Mouse (Mus musculus) urinary bladder, postnatal 25 days (tissue): ENCODE results near the gene Lifr.

Experiments used
- DNase-seq: peaks from one replicate; pipeline ENCODE4 v3.0.0; 2022; ENCODE audit warnings: low spot score

The Lifr gene

DNA sequence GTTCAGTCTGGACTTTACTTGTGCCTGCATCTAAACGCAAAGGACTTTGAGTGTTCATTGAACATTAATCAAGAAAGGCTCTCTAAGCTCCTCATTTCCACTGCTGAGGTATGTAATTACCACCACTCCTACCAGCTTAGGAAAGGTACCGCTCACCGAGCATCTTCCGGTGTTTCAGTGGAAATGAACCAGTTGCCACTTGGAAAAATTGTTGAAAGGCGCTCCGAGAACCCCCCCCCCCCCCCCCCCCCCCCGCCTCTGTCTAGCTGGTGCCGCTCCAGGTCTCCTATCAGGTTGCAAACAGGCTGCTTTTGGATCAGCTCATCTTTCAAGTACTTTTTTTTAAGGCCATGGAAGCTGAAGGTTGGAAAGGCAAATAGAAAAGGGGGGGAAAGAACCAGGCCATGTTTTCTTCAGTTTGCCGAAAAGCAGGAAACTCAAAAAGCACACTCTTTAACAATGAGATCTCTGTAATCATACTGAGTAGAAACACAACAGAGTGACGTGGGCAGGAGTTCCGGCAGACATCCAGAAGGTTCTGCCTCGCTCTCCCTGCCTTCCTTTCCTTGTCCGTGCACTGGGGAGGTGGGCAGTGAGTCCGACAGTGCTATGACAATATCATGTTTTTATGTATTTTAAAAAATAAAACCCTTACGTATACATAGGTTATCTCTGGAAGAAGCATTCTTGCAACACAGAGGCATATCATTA, 9.3 kb upstream of the Lifr start:
- no peak for DNase-seq

DNA sequence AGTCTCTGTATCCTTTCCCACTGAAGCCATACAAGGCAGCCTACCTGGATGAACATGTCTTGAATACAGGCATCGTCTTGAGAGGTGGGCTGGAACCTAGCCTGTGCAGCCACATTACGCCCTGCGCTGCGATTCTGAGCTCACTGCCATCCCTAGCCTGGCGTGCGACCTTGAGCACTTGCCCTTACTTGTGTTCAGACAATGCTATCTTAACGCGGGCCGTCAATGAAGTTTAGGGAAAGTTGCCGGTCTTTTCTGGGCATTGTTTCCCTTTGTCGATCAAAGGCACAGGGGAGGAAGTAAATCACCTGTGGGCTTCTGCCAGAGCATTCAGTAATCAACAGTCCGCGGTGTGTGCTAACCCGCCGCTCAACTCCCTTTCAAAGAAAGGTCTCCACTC, 8.6 kb upstream of the Lifr start:
- no peak for DNase-seq

DNA sequence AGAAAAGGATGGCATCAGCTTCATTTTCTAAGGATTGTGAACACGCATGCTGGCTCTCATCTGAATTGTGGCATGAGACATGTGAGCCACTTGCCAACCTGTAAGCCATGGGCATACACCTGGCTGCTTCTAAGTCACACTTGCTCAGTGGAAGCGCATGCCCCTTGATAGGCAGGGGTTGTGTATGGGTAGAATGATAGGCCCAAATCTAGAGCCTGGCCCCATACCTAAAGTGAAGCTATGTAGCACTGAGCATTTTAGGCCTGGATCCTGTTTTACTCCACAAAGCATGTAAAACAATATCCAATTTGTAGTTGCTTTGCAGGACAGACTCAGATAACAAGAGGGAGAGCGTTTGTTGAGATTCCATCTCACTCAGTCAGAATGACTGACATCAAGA, 7.5 kb upstream of the Lifr start:
- no peak for DNase-seq

DNA sequence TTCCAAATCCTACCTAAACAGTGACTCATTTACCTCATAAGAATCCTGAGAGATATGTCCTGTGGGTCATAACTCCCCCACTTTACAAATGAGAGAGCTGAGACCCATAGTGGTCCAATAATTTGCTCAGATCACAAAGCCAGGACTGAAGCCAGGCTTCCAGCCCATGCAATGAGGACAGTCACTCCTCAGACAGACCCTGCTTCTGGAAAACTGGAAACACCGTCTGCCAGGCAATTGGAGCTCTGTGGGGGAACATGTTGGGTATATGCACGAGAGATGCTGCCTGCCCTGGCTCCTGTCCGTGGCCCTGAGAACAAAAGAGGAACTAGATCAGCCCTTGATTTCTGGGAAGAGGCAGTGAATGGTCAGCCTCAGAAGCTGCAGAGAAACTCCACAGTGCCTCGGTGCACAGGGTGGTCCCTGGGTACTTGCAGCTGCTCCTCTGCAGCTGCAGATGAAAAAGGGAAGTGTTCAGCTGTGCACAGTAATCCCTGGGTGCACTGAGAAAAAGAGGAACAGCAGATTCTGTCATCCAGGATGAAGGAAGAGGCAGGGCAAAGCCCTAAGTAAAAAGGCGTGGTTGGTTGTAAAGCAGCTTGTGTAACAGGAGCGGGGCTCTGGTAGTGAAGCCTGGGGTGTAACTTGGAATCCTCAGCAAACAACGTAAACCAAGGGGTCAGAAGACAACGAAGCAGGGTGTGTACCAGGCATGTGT, 5.5 kb upstream of the Lifr start:
- no peak for DNase-seq

DNA sequence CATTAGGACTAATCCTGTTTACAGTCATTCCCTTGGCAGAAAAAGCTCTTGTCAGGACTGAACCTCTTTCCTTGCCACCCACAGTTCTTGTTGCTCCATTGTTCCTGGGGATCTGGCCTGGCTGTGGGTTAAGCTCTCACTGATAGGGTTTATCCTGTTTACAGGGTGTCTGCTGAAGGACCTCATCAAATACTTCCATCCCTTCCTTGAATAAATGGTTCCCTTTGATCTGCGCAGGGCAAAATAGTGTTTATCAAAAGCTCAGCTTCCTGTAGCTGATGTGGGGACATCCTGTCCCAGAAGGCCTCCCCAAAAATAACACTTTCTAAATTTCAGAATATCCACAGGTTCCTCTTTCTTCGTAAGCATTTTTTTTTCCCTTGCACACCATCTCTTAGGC, 1.7 kb upstream of the Lifr start:
- DNase-seq = no peak

DNA sequence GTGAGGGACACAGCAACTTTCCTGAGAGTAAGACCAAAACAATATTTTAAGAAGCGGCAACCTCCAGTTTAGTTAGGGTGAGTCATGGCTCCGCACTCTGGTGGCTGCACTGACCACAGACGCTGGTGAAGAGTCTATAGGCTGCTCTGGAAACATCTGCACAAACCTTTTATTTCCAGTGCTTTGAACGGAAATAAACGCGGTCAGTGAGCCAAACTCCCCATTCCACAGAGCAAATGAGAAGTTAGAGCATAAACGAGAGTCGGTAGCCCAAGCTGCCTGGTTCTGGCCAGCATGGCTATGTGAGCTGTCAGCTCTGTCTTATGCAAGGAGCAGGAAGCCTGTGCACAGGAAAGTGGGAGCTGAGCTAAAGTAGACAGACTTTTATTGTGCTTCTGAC, 1.9 kb downstream of the Lifr start:
- no peak for DNase-seq

DNA sequence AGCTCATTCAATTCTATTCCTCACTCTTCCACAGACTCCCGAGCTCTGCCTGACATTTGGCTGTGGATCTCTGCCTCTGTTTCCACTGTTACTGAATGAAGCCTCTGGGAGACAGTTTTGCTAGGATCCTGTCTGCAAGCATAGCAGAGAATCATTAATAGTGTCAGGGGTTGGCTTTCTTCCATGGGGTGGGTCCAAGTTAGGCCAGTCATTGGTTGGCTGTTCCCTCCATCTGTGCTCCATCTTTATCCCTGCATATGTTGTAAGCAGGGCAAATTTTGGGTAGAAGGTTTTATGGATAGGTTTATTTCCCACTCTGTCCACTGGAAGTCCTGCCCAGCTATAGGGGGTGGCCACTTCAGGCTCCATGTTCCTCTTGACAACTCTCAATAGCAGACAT, 9.0 kb downstream of the Lifr start:
- DNase-seq = no peak

DNA sequence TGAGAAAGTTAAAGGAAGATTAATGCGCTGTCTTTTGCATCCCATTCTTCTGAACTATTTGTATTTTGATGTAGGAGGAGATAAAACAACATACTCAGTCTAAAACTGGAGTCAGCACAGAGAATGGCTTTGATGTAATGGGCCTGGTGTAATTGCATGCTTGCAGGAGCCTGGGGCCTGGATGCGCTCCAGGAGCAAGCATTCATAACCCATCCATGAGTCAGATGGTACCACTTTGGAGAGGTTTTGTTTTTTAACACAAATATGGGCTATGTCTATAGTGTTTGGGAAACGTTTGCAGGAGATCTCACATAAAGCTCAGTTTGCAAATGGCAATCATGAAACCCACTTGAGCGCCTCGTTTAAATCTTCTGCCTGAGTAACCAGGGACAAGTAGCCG, 9.8 kb downstream of the Lifr start:
- no peak for DNase-seq

DNA sequence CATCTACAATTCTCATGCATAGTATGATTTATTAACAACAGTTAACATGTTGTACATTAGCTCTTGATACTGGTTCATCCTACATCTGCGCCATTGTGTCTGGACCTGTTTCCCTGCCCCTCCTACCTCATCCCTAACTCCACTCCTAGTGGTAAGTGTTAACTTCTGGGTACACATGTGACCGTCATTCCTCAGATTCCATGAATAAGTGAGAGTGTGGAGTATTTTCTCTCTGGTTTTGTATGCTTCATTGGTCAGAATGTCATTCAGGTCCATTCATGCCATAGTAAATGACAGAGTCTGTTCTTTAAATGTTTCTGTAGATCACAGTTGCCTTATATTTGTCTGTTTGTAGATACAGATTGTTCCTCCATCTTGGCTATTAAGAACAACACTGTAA, 12.6 kb downstream of the Lifr start:
- DNase-seq = no peak

DNA sequence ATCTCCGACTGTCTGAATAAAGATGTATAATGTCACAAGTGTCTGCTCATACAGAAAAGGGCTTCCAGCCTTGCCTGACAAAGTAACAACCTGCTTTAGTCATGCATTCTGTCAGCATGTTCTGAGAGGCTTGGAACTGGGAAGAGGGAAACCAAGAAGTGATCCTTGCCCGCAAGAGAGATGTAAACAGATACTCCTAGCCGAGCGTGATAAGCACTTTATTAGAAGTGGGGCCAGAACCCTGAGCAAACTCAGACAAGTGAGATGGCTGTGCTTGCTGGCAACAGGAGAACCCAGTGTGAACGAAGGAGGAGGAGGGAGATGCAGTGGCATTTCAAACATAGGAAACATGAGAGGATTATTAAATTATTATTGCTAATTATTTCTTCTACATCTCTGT, 14.8 kb downstream of the Lifr start:
- no peak for DNase-seq

DNA sequence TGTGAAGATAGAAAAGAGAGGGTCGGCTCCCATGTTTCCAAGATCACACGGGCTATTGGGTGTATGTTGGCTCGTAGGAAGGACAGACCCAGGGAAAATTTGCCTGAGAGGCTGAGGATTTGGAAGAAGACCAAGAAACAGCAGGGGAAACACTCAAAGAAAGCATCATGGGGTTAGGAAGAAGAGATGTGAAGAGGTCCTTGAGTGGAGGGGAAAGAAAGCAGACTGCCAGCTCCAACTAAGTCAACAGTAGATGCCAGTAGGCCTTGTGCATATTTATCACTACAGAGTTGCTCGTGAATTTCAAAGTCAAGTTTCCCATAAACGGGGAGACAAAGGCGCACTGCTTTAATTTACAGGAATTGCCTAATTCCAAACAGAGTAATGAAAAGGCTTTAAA, 17.7 kb downstream of the Lifr start:
- DNase-seq = no peak

DNA sequence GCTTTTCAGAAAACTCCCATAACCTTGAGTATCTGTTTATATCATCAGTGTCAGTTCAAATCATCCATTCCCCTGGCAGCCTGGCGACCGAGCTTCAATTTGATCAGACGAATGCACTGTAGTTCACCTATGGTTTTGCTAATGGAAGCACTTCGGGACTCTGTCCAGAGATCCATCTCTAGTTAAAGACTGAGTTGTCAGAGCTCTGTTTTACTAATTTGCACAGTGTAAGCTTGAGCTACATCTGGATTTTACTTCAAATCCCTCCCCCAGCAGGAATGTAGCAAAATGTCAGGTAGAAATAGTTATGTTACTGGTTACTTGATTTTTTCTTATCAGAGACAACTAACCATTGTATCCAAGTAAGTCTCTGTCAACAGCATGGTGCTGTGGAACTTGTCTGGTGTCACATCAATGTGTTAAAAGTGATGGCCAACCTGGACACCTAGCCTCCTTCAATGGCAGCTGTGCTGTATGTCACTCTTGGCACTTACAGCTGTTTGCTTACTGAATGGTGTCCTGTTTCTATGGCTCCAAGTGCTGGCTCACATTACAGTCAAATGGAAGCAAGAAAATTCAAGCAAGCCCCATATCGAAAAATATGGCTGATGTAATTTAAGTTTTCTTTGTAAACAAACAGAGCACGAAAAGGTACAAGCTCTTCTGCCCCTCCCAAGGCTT, 22.0 kb downstream of the Lifr start:
- no peak for DNase-seq

DNA sequence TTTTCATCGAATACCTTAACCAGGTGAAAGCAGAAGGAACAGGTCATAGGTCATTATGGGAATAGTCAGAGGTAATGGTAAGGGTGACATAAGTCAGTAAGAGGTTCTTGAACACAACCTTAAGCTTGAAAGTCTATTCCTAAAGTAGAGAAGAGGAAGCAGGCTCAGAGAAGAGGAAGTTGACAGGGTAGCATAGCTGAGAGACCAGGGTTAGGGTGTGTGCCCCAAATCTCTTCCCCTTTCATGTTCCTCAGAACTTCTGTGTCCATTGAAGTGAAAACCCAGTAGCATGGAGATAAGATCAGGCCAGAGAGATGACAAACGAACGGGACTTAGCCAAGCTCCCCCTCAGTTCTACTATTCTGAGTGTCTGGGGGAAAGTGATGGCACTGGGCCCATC, 23.5 kb downstream of the Lifr start:
- no peak for DNase-seq

DNA sequence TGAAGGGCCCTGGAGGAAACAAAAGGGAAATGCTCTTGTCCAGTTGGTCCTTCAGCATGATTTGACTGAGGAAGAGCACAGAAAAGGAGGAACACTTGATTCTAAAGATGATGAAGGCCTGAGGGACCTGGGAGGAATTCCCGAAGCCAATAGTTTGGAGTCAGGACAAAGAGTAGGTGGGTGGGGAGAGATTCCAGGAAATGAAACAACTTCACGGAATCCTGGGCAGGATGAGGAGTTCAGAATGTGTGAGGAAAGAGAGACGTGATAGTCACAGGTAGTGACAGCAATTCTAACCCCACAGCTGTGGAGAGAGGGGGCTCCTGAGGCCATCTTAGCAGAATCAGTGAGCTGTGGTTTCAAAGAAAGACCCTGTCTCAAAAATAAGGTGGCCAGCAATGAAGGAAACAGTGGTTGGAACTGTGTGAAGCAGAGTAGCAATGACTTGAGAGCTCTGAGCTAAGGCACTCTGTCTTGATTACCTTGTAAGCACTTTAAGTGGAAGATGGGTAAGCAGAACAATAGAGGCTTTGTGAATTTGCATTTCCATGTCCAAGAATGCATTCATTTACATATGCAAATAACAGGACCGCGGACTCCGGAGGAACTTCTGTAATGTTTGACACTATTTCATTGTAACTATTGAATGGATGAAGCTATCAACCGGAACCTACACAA, 25.1 kb downstream of the Lifr start:
- DNase-seq = no peak

DNA sequence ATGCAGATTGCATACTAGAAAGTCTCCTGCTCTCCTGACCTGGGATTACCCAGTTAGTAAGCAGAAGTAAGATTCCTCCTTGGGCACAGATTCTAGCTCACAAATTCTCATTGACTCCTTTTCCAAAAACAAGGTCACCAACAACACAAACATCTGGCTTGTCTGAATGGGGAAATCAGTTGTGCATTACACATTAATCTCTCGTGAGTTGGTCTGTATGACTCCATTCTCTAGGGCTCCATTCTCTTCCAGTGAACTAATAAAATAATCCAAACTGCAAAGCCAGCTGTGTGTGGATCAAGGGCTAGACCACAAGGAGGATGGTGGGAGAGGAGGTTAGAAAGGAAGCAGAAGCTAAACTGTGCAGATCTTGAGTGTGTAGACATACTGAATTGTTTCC, 25.8 kb downstream of the Lifr start:
- DNase-seq = no peak

DNA sequence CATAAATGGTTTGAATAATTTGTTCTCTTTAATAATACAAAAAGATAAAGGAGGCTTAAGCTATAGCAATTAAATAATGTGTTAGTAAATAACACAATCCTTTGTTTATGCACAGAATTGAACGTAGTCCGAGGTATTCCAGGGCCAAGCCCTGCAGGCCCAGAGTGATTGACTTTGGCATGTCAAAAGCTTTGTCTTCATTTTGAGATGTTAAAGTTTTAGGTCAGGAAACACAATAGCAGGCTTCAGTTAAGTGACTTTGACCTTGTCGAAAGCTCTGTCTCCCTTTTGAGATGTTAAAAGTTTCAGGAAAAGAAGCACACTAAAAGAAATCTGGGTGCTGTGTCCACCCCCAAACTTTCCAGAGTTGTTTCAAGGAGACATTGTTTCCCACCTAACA, 26.3 kb downstream of the Lifr start:
- DNase-seq = no peak

DNA sequence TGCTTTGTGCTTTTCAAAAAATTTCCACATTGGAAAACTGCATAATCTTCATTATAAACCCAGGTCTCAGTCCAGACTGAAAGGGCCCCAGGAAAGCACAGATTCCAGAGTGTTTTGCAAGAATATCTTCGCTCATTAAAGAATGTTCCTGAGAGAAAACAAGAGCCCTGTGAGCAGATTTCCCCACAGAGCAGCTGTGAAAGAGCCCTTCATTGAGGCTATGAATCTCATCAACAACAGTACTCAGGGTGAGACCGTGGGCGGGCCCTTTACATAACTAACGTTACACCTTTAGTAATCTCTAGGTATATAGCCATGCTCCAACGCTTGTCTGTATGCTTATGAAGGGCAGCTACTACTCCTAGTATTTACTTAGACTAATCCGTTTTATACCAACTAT, 27.5 kb downstream of the Lifr start:
- no peak for DNase-seq

DNA sequence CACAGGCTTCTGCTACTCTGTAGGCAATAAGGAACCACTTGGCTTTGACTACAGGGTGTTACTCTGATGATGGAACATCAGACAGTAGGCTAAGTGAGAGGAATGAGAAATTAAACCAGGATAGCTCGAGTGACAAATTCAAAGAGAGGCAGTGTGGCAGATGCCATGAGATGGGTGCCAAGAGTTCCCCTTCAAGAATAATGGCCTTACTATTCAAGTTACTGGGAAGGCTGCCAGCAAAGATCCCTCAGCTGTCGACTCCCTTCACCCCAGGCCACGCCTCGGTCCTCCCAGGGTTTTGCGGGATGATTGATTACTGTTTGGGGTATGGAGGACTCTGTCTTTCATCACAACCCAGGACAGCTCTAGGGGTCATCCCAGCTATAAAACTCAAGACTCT, 28.4 kb downstream of the Lifr start:
- DNase-seq = no peak

DNA sequence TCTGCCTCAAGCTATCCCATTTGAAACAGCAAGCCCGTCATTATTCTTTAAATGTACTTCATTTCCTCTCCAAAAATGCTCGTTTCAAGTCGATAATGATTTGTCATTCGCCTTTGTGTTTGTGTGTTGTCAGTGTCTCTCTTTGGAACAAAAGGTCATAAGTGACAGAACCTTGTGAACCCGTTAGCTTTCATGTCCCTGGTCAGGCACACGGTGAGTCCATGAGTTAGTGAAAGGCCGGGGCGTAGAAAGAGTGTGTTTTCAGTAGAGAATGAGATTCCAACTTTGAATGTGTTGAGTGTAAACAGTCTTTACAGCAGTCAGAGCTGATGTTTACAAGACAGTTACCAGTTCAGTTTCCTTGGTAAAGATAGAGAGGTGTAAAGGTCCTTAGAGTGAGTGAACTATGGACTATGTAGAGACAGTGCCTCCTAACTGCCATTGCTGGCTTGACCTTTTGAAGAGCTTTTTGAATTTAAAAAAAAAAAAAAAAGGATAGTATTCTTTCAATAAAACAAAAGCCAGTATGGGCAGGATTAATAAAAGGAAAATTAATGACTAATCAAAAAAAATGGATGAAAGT, 29.6 kb downstream of the Lifr start:
- no peak for DNase-seq

DNA sequence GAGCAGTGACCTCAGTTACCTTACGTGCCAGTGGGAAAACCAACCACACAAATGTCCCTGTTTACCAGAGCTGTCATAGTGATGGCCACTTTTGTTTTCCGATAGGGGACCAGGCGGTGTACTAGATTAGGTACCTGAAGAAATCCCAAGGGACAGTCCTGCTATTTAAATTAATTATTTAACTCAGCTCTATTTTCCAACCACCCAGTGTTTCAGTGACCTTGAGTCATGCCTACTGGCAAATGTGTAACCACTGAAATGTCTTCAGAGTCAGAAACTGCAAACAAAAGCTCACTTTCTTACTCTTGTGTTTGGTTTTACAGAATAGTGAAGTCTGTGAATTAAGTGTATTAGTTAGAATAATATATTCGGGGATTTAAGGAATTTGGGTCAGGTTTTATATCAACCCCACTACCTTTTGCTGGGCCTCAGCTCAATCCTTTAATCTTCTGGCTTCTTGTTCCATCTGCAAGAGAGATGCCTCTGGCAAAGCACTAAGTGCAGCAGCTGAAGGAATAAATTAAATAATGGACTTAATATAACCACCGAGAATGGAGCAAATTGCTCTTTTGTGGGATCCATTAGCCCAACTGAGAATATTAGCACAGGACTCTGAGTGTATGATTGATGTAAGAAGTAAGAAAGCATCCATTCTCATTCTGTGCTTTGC, 33.5 kb downstream of the Lifr start:
- DNase-seq = no peak

DNA sequence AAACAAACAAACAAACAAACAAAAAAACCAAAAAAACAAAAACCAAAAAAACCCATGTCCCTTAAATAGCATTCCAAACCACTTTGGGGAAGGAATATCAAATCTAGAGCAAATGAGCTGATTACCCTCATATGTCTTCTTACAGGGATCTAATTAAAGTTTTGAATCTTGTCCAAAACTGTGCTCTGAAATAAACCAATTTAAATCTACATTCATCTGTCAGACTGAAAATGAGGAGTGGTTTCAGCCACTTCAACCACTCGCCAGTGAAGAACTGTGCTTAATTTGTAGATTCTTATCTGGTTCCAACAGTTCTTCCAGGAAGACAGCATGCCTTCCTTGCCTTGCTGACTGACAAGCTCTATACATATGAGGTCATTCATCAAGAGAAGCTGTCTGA, 35.8 kb downstream of the Lifr start:
- DNase-seq = no peak

DNA sequence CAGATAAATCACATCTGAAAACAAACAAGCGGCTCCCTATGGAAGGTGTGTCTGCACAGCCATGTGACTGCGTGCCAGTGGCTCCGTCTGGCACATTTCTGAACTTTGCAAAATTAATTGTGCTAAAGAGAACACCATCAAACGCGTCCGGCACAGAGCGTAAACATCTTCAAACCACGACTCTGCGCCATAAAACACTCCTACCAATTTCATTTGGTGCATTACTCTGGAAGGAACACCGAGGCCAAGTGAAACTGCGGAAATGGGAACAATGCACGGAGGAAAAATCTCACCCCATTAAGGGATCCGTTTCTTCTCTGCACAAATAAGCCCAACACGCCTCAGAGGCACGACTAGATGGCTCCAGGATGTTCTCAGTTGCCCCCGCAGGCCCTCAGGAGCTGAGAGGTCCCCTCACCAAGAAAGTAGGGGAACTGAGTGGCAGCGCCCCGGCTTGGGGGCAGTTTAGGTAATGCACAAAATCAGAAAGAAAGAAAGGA, 38.3 kb downstream of the Lifr start:
- peak; percentile 21 for DNase-seq
